Mouse (Mus musculus): ENCODE results near the gene Myo5c. TPM values are rescaled to one million over a fixed set of nuclear protein-coding genes. Genes with fewer than 3 reads are reported as not detected.
"Not testable (repeated sequence)": the region's sequence is repeated elsewhere in the genome, so short reads cannot be mapped to it uniquely, and the experiment has no call there.

Myo5c gene
- polyA plus RNA-seq, 1 experiment = 8.4 TPM

GRCm38 (mm10) chr9:75248874-75249273 is 17.1 kb downstream of the Myo5c start:
- peaks cover 21% of the 10 kb centered on the region for H3K4me1 ChIP-seq (replicated peaks; ENCODE audit: control insufficient read depth, insufficient read depth, low read length)
- H3K4me3 ChIP-seq (ENCODE audit: control insufficient read depth, insufficient read depth, low read length) = no peak overlapping the region
- no peak overlapping the region for H3K27ac ChIP-seq (ENCODE audit: control insufficient read depth, insufficient read depth, low read length)
- TF ChIP-seq CTCF (IDR thresholded peaks at IDR 0.05; ENCODE audit: borderline replicate concordance, control insufficient read depth, extremely low read depth, insufficient read depth, low read length, poor library complexity) (no peak), POLR2A (IDR thresholded peaks at IDR 0.05; ENCODE audit: control insufficient read depth, extremely low read depth, insufficient read depth, low read length, poor library complexity) (no peak)
- no peaks in the 10 kb centered on the region for H3K36me3 ChIP-seq (ENCODE audit: control insufficient read depth, insufficient read depth, low read length)
- no peaks in the 10 kb centered on the region for H3K27me3 ChIP-seq (ENCODE audit: control insufficient read depth, insufficient read depth, low read length)
- no peak for DNase-seq

GRCm38 (mm10) chr9:75253158-75253557 is 21.3 kb downstream of the Myo5c start:
- not testable (repeated sequence) for H3K36me3 ChIP-seq (ENCODE audit: control insufficient read depth, insufficient read depth, low read length); H3K27ac ChIP-seq (ENCODE audit: control insufficient read depth, insufficient read depth, low read length); DNase-seq; H3K27me3 ChIP-seq (ENCODE audit: control insufficient read depth, insufficient read depth, low read length); H3K4me3 ChIP-seq (ENCODE audit: control insufficient read depth, insufficient read depth, low read length)
- H3K4me1 ChIP-seq (replicated peaks; ENCODE audit: control insufficient read depth, insufficient read depth, low read length) = peaks cover 29% of the 10 kb centered on the region
- WGBS = 39% methylated on average over 6 of the region's 6 CpGs

- H3K27ac ChIP-seq (ENCODE audit: control insufficient read depth, insufficient read depth, low read length) = no peak overlapping the region
- WGBS = 3% methylated on average over 3 of the region's 3 CpGs
- TF ChIP-seq POLR2A (IDR thresholded peaks at IDR 0.05; ENCODE audit: control insufficient read depth, extremely low read depth, insufficient read depth, low read length, poor library complexity) (no peak), CTCF (IDR thresholded peaks at IDR 0.05; ENCODE audit: borderline replicate concordance, control insufficient read depth, extremely low read depth, insufficient read depth, low read length, poor library complexity) (no peak)
- no peaks in the 10 kb centered on the region for H3K27me3 ChIP-seq (ENCODE audit: control insufficient read depth, insufficient read depth, low read length)
- H3K4me3 ChIP-seq (ENCODE audit: control insufficient read depth, insufficient read depth, low read length) = no peak overlapping the region
- no peaks in the 10 kb centered on the region for H3K36me3 ChIP-seq (ENCODE audit: control insufficient read depth, insufficient read depth, low read length)
- peaks cover 29% of the 10 kb centered on the region for H3K4me1 ChIP-seq (replicated peaks; ENCODE audit: control insufficient read depth, insufficient read depth, low read length)
- DNase-seq = no peak
These were observed 21.9 kb downstream of the Myo5c start for GRCm38 (mm10) chr9:75253766-75254165.

GRCm38 (mm10) chr9:75254196-75254955 is 22.6 kb downstream of the Myo5c start:
- Histone ChIP-seq H3K4me3 (ENCODE audit: control insufficient read depth, insufficient read depth, low read length) (no peak overlapping the region), H3K4me1 (replicated peaks; ENCODE audit: control insufficient read depth, insufficient read depth, low read length) (peaks cover 29% of the 10 kb centered on the region), H3K27me3 (ENCODE audit: control insufficient read depth, insufficient read depth, low read length) (no peaks in the 10 kb centered on the region), H3K27ac (ENCODE audit: control insufficient read depth, insufficient read depth, low read length) (no peak overlapping the region), H3K36me3 (ENCODE audit: control insufficient read depth, insufficient read depth, low read length) (no peaks in the 10 kb centered on the region)
- 23% methylated on average over 13 of the region's 13 CpGs for WGBS
- DNase-seq = no peak
- TF ChIP-seq CTCF (IDR thresholded peaks at IDR 0.05; ENCODE audit: borderline replicate concordance, control insufficient read depth, extremely low read depth, insufficient read depth, low read length, poor library complexity) (no peak), POLR2A (IDR thresholded peaks at IDR 0.05; ENCODE audit: control insufficient read depth, extremely low read depth, insufficient read depth, low read length, poor library complexity) (no peak)

DNA sequence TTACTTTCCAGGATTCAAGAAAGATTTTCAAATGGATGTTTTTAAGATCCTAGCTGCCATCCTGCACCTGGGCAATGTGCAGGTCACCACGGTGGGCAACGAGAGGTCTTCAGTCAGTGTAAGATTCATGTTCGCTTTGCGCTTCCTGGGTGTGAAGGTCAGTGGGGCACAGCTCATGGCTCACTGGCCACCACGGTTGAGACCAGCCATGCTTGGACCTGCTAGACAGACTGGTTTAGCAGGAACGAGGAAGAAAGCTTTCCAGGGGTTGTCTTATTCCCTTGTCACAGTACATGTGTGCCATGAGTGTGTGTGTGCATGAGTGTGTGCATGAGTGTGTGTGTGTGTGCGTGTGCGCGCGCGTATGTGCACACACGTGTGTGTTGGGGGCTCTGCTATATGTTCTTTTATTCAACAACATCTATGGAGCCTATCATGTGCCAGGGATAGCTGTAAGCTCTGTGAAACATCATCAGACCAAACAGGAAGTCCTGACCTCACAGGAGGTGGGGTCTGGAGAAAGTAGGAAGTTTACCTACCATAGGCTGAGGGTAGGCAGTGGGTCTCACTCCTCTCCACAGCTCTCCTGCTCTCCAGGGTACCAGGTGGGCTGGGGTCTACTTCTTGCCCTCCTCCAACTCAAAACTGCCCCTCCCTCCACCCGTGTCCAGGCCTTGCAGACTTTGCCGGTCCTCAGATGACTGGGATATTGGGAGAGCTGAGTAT is 24.2 kb downstream of the Myo5c start:
- Histone ChIP-seq H3K4me3 (ENCODE audit: control insufficient read depth, insufficient read depth, low read length) (no peak overlapping the region), H3K27me3 (ENCODE audit: control insufficient read depth, insufficient read depth, low read length) (no peaks in the 10 kb centered on the region), H3K4me1 (replicated peaks; ENCODE audit: control insufficient read depth, insufficient read depth, low read length) (peaks cover 29% of the 10 kb centered on the region), H3K27ac (ENCODE audit: control insufficient read depth, insufficient read depth, low read length) (peak overlapping the region; percentile 20; the same call in 1 of the 2 replicates), H3K36me3 (ENCODE audit: control insufficient read depth, insufficient read depth, low read length) (no peaks in the 10 kb centered on the region)
- DNase-seq = peak; percentile 35
- no peak for TF ChIP-seq CTCF (IDR thresholded peaks at IDR 0.05; ENCODE audit: borderline replicate concordance, control insufficient read depth, extremely low read depth, insufficient read depth, low read length, poor library complexity)
- TF ChIP-seq POLR2A (IDR thresholded peaks at IDR 0.05; ENCODE audit: control insufficient read depth, extremely low read depth, insufficient read depth, low read length, poor library complexity) = no peak
- WGBS = 75% methylated on average over 14 of the region's 14 CpGs

DNA sequence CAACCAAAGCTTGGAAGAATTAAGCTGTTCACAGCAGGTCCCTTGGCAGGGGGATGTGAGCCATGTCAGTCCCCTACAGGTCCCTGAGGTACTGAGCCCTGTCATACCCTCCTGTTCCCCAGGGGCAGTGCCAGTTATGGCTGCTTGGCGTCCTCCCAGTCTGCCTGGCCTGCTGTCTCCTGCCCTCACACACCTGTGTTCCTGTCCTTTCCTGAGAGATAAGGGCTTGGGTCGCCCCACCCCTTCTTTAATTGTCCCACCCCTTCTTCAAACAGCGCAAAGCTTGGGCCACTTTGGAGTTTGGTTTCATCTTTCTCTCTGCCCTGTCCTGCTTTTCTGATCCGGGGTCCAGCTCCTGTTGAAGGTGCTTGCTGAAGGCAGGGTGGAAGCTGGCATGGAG is 27.0 kb downstream of the Myo5c start:
- 91% methylated on average over 4 of the region's 4 CpGs for WGBS
- no peak for TF ChIP-seq CTCF (IDR thresholded peaks at IDR 0.05; ENCODE audit: borderline replicate concordance, control insufficient read depth, extremely low read depth, insufficient read depth, low read length, poor library complexity)
- TF ChIP-seq POLR2A (IDR thresholded peaks at IDR 0.05; ENCODE audit: control insufficient read depth, extremely low read depth, insufficient read depth, low read length, poor library complexity) = no peak
- Histone ChIP-seq H3K27me3 (ENCODE audit: control insufficient read depth, insufficient read depth, low read length) (no peaks in the 10 kb centered on the region), H3K27ac (ENCODE audit: control insufficient read depth, insufficient read depth, low read length) (no peak overlapping the region), H3K4me1 (replicated peaks; ENCODE audit: control insufficient read depth, insufficient read depth, low read length) (peaks cover 26% of the 10 kb centered on the region), H3K4me3 (ENCODE audit: control insufficient read depth, insufficient read depth, low read length) (no peak overlapping the region), H3K36me3 (ENCODE audit: control insufficient read depth, insufficient read depth, low read length) (no peaks in the 10 kb centered on the region)
- DNase-seq = no peak

Measured in thymus, adult 2 months (tissue).